Mouse (Mus musculus): ENCODE results near the gene Nup85.

- TF ChIP-seq CTCF (IDR thresholded peaks at IDR 0.05; ENCODE audit: insufficient read depth, low read depth, low read length) (no peak), POLR2A (IDR thresholded peaks at IDR 0.05; ENCODE audit: insufficient read depth, low read depth, low read length) (no peak)
These were observed 36.5 kb downstream of the Nup85 start for GRCm38 (mm10) chr11:115600743-115601142.

Measured in olfactory bulb, adult 2 months (tissue).